Comparison of ENCODE assay signal across 12 mouse cellular contexts in genomic region chr12:32045566-32046330, GRCm38 (mm10). TPM values are rescaled to one million over a fixed set of nuclear protein-coding genes. Genes with fewer than 3 reads are reported as not detected.
DNase-seq lines count a peak whose midpoint lies in the region; ATAC-seq and TF ChIP-seq lines count a peak whose summit lies in the region.
"Had no signal": no experiment of that assay in that cellular context is flagged by ENCODE, and none has a peak within 500 bp of the region (broad histone marks: within the 10 kb centered on the region; RNA-seq: fewer than 3 reads in every experiment).

No protein-coding gene starts in this region.

- H3K36me3 ChIP-seq in hindbrain, embryonic 10.5 days = no peaks in the 10 kb centered on the region
- 0 out of 2 replicates have a peak, but pooled peaks cover 2% of the 10 kb centered on the region for H3K36me3 ChIP-seq in hindbrain, embryonic 13.5 days
- H3K36me3 ChIP-seq: neural tube, embryonic 15.5 days had no signal

- TF ChIP-seq POLR2A in bone marrow, adult 2 months (IDR thresholded peaks at IDR 0.05; ENCODE audit: borderline replicate concordance, control insufficient read depth, low read depth, low read length) = no peak

- no peak for TF ChIP-seq CTCF in bone marrow, adult 2 months (IDR thresholded peaks at IDR 0.05; ENCODE audit: control insufficient read depth, insufficient read depth, low read length)

- H3K4me3 ChIP-seq in hindbrain, embryonic 10.5 days = no peak overlapping the region
- no peak overlapping the region for H3K4me3 ChIP-seq in hindbrain, embryonic 13.5 days
- no peak overlapping the region for H3K4me3 ChIP-seq in bone marrow, adult 2 months (replicated peaks; ENCODE audit: control insufficient read depth, low read depth, low read length)
- H3K4me3 ChIP-seq: heart, adult 2 months; neural tube, embryonic 15.5 days had no signal

- H3K9me3 ChIP-seq in hindbrain, embryonic 10.5 days = no peaks in the 10 kb centered on the region
- no peaks in the 10 kb centered on the region for H3K9me3 ChIP-seq in hindbrain, embryonic 13.5 days
- H3K9me3 ChIP-seq: neural tube, embryonic 15.5 days had no signal

- no peak for DNase-seq in hindbrain, embryonic 10.5 days (ENCODE audit: low spot score)
- peak; percentile 44 for DNase-seq in 3T3-L1 (ENCODE audit: low read depth, low spot score)
- DNase-seq in cerebellum, postnatal 14 days = no peak
- DNase-seq in neural tube, embryonic 10.5 days (ENCODE audit: extremely low spot score, low spot score) = no peak
- DNase-seq: heart, adult 2 months; heart, postnatal 14 days; right cerebral cortex, adult 18-20 months had no signal

- WGBS in hindbrain, embryonic 10.5 days = 82% methylated on average over 17 of the region's 17 CpGs
- WGBS in hindbrain, embryonic 13.5 days = 88% methylated on average over 17 of the region's 17 CpGs
- 47% methylated on average over 17 of the region's 17 CpGs for WGBS in bone marrow, adult 2 months

- H3K4me2 ChIP-seq in hindbrain, embryonic 13.5 days = no peak overlapping the region
- H3K4me2 ChIP-seq: neural tube, embryonic 15.5 days had no signal

- no peak overlapping the region for H3K9ac ChIP-seq in hindbrain, embryonic 13.5 days
- H3K9ac ChIP-seq: neural tube, embryonic 15.5 days had no signal

- no peaks in the 10 kb centered on the region for H3K27me3 ChIP-seq in hindbrain, embryonic 10.5 days (ENCODE audit: insufficient read depth, poor library complexity, severe bottlenecking)
- H3K27me3 ChIP-seq in hindbrain, embryonic 13.5 days = no peaks in the 10 kb centered on the region
- H3K27me3 ChIP-seq: neural tube, embryonic 15.5 days had no signal

- peak overlapping the region; percentile 50 for H3K27ac ChIP-seq in hindbrain, embryonic 10.5 days
- H3K27ac ChIP-seq in hindbrain, embryonic 13.5 days = no peak overlapping the region
- peak overlapping the region; percentile 62; the same call in 1 of the 2 replicates for H3K27ac ChIP-seq in bone marrow, adult 2 months (ENCODE audit: control insufficient read depth, insufficient read depth, low read depth, low read length, poor library complexity)
- H3K27ac ChIP-seq: heart, adult 2 months; neural tube, embryonic 15.5 days had no signal

- no peak for ATAC-seq in hindbrain, embryonic 13.5 days (ENCODE audit: low FRiP score)
- ATAC-seq in hematopoietic stem cell, adult 5-6 weeks (replicated peaks in 1 of 2; ENCODE audit: insufficient read depth in 1 of 2, low FRiP score in 2 of 2, low TSS enrichment in 1 of 2, low read depth in 1 of 2, poor library complexity in 2 of 2, severe bottlenecking in 2 of 2) = peak; percentile 51 to 57; a peak in 2 of 4 replicates
- no peak for ATAC-seq in erythroid progenitor cell, adult 5-6 weeks (replicated peaks; ENCODE audit: low FRiP score, poor library complexity, severe bottlenecking)

- peaks cover 11% of the 10 kb centered on the region for H3K4me1 ChIP-seq in hindbrain, embryonic 10.5 days (replicated peaks)
- H3K4me1 ChIP-seq in hindbrain, embryonic 13.5 days (replicated peaks) = peaks cover 11% of the 10 kb centered on the region; the same call in 1 of the 2 replicates
- H3K4me1 ChIP-seq in bone marrow, adult 2 months (ENCODE audit: control insufficient read depth, insufficient read depth, low read length) = peaks cover 4% of the 10 kb centered on the region; the same call in 1 of the 2 replicates

RNA-seq across cellular contexts. Expression of gene Prkar2b, which starts 15.3 kb away (rescaled TPM):
- polyA plus RNA-seq in hindbrain, embryonic 10.5 days (2016; fragmentation: Nextera tagmentation; extraction: Ambion mirVana) = 32.9 and 40.4 TPM in 2 replicates
- 108 and 110 TPM in 2 replicates for polyA plus RNA-seq in hindbrain, embryonic 13.5 days (2015; fragmentation: Nextera tagmentation; extraction: Ambion mirVana)
- 97.6 and 124 TPM in 2 replicates for polyA plus RNA-seq in bone marrow, adult 2 months (2011; ENCODE audit: insufficient read depth, insufficient read length, low replicate concordance, missing spikeins)
- total RNA-seq in hematopoietic stem cell, adult 5-6 weeks (2017) = 68.3 and 87.5 TPM in 2 replicates
- total RNA-seq in erythroid progenitor cell, adult 5-6 weeks (2015; ENCODE audit: low replicate concordance) = 160 and 200 TPM in 2 replicates
- 154 and 188 TPM in 2 replicates for total RNA-seq in erythroid progenitor cell, adult 5-6 weeks (2017; ENCODE audit: low replicate concordance)

Comparison
In these comparisons a context has a peak if more than half of its experiments do, and no peak if none do; other contexts are left out.
1. ATAC-seq: peak in hematopoietic stem cell, adult 5-6 weeks (2 of 2); none in hindbrain, embryonic 13.5 days (single experiment) and erythroid progenitor cell, adult 5-6 weeks (single experiment).